Mouse (Mus musculus): ENCODE results near the gene Zcchc13.

DNA sequence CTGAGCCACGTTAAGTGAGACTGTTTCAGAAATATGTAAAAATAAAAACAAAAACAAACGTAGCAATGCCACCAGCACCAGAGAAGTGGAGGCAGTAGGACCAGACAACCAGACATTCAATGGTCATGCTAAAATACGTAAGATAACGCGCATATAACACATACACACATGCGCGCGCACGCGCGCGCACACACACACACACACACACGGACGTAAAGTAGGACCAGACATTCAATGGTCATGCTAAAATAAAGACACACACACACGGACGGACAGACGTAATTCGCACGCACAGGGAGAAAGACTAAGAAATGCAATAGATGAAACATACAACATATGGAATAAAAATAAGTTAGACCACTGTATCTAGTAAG lies 14.2 kb upstream of the Zcchc13 start:
- TF ChIP-seq RCOR1 (IDR thresholded peaks at IDR 0.05; ENCODE audit: low read depth, low read length) (no peak), MEF2A (IDR thresholded peaks at IDR 0.05; ENCODE audit: extremely low read depth, insufficient replicate concordance, low read depth, low read length, poor library complexity, severe bottlenecking) (no peak), NRF1 (IDR thresholded peaks at IDR 0.05; ENCODE audit: insufficient read depth, low read depth, low read length, poor library complexity, severe bottlenecking) (peak; percentile 74), POLR2A (IDR thresholded peaks at IDR 0.05; ENCODE audit: control insufficient read depth in 1 of 2, insufficient read depth in 1 of 2, low read depth in 1 of 2, low read length in 2 of 2, poor library complexity in 1 of 2) (peak in 1 of 2 experiments; percentile 59; a peak in 2 of 4 replicates), CTCF (IDR thresholded peaks at IDR 0.05 in 2 of 3, conservative IDR thresholded peaks at IDR 0.05 in 1 of 3; ENCODE audit: control insufficient read depth in 1 of 3, insufficient read depth in 1 of 3, low read depth in 2 of 3, low read length in 3 of 3, poor library complexity in 1 of 3, severe bottlenecking in 1 of 3) (no peak), ELF1 (IDR thresholded peaks at IDR 0.05; ENCODE audit: low read depth, low read length) (0 out of 2 replicates have a peak, but pooled peaks have one; percentile 14), E2F4 (IDR thresholded peaks at IDR 0.05; ENCODE audit: borderline replicate concordance, low read depth, low read length) (no peak; the same call in 1 of the 2 replicates), BHLHE40 (IDR thresholded peaks at IDR 0.05; ENCODE audit: borderline replicate concordance, low read depth, low read length) (no peak), HCFC1 (IDR thresholded peaks at IDR 0.05; ENCODE audit: low read depth, low read length) (0 out of 2 replicates have a peak, but pooled peaks have one; percentile 22), MAFK (IDR thresholded peaks at IDR 0.05; ENCODE audit: borderline replicate concordance, low read depth, low read length) (no peak), TCF12 (IDR thresholded peaks at IDR 0.05; ENCODE audit: low read depth, low read length) (no peak)
